Mouse (Mus musculus) heart, embryonic 13.5 days (tissue): ENCODE results near the gene Ndc1. TPM values are rescaled to one million over a fixed set of nuclear protein-coding genes. Genes with fewer than 3 reads are reported as not detected.
"Not testable (repeated sequence)": the region's sequence is repeated elsewhere in the genome, so short reads cannot be mapped to it uniquely, and the experiment has no call there.

ENCODE experiments used
- ATAC-seq: fragments of 200-750 bp; cut with Nextera tagmentation; 2 replicates; pipeline ENCODE4 v1.8.0; 2017; ENCODE audit warnings: moderate TSS enrichment; ENCODE audit not compliant: insufficient number of reproducible peaks, low FRiP score, low TSS enrichment; ENCODE audit errors: extremely low read depth
- H3K27ac ChIP-seq: fragments of 300-500 bp; sonication (generic); replicated peaks from 2 replicates; pipeline ENCODE4 v1.5.1; 2015; ENCODE audit warnings: moderate library complexity, mild to moderate bottlenecking, inconsistent platforms
- H3K27me3 ChIP-seq: fragments of 300-500 bp; sonication (generic); replicated peaks from 2 replicates; pipeline ENCODE4 v1.6.1; 2015; ENCODE audit warnings: mild to moderate bottlenecking, inconsistent platforms
- H3K36me3 ChIP-seq: fragments of 300-500 bp; sonication (generic); 2 replicates; pipeline ENCODE4 v1.6.1; 2015; ENCODE audit warnings: mild to moderate bottlenecking, inconsistent platforms
- H3K4me1 ChIP-seq: fragments of 300-500 bp; sonication (generic); 2 replicates; pipeline ENCODE4 v1.6.1; 2015; ENCODE audit warnings: inconsistent platforms
- H3K4me2 ChIP-seq: fragments of 300-500 bp; sonication (generic); 2 replicates; pipeline ENCODE4 v1.6.1; 2015; ENCODE audit warnings: inconsistent platforms, mild to moderate bottlenecking, moderate library complexity
- H3K4me3 ChIP-seq: fragments of 300-500 bp; sonication (generic); 2 replicates; pipeline ENCODE4 v1.5.1; 2015; ENCODE audit warnings: moderate library complexity, mild to moderate bottlenecking, inconsistent platforms
- H3K9ac ChIP-seq: fragments of 300-500 bp; sonication (generic); 2 replicates; pipeline ENCODE4 v1.6.1; 2015; ENCODE audit warnings: inconsistent platforms, mild to moderate bottlenecking, moderate library complexity
- H3K9me3 ChIP-seq: fragments of 300-500 bp; sonication (generic); 2 replicates; pipeline ENCODE4 v1.6.1; 2016; ENCODE audit warnings: inconsistent platforms
- WGBS: fragments of 180-500 bp; shearing (Covaris S2); methylation state at CpG from one replicate; pipeline ENCODE4 v1.1.7; 2015; ENCODE audit warnings: mixed read lengths; 5-methylcytosine and 5-hydroxymethylcytosine counted together
- polyA plus RNA-seq: library from polyadenylated mRNA; unstranded; fragments of >200 nt; fragmentation: Nextera tagmentation; extraction: Ambion mirVana; gene quantifications from 2 replicates; pipeline ENCODE4 v1.2.1, GENCODE M21; 2015

The Ndc1 gene
- polyA plus RNA-seq, 1 experiment from 2014 or later: 24.8 TPM

DNA sequence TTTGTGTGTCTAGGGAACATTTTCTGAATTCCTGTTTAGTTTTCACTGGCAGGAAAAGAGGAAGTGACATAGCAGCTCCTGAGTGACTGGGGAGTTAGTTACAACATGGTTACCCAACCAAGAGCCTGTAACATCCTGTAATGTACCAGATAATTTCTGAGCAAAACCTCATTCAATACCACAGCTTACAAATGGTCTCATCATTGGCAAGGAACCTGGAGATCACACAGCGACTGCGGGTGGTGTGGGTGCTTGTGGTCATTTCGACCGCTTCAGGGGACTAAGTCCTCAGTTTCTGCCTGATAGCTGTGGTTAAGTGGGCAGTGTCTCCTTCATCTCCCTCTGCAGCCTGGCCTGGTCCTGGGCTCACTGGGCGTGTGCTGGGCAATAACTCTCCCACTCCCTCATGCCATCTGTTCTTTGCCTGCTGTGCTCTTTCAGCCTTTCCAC is 3.4 kb upstream of the Ndc1 start:
- Histone ChIP-seq H3K36me3 (peaks cover 9% of the 10 kb centered on the region), H3K4me1 (peaks cover 10% of the 10 kb centered on the region), H3K9ac (no peak overlapping the region), H3K27me3 (no peaks in the 10 kb centered on the region), H3K9me3 (no peaks in the 10 kb centered on the region), H3K4me2 (no peak overlapping the region), H3K4me3 (no peak overlapping the region), H3K27ac (no peak overlapping the region)
- ATAC-seq: no peak
- 81% methylated on average over 5 of the region's 5 CpGs for WGBS

DNA sequence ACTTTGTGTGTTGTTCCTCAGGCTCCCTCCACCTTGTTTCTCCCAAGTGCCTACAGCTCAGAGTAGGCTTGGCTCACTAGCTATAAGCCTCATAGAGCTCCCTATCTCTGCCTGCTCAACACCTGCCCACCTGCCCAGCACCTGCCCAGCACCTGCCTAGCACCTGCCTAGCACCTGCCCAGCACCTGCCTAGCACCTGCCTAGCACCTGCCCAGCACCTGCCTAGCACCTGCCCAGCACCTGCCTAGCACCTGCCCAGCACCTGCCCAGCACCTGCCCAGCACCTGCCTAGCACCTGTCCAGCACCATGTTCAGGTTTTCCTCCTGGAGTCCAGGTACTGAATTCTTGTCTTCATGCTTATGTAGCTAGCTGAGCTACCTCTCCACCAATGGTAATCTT is 1.2 kb upstream of the Ndc1 start:
- not testable (repeated sequence) for H3K4me2 ChIP-seq, H3K9ac ChIP-seq, H3K27ac ChIP-seq, ATAC-seq, H3K4me3 ChIP-seq, H3K9me3 ChIP-seq, H3K27me3 ChIP-seq
- Histone ChIP-seq H3K36me3 (peaks cover 12% of the 10 kb centered on the region), H3K4me1 (peaks cover 12% of the 10 kb centered on the region)

DNA sequence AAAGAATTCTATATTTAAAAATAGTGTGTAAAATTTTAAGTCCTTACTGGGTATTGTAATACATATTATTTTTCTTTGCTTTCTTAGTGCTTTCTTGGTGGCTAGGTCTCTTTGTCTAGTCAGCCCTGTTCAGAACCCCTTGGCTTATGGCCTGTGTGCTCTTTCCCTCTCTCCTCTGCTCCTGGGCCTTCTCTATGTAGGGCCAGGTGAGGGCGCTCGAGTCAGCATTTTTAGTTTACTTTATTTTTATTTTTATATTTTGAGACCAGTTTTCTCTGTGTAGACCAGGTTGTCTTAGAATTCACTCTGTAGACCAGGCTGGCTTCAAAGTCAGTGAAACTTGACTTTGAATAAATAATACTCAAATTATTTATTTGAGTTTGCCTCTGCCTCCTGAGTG is 4.7 kb downstream of the Ndc1 start:
- Histone ChIP-seq H3K27me3 (no peaks in the 10 kb centered on the region), H3K4me2 (no peak overlapping the region), H3K36me3 (peaks cover 69% of the 10 kb centered on the region), H3K9ac (no peak overlapping the region), H3K4me3 (no peak overlapping the region), H3K4me1 (peaks cover 30% of the 10 kb centered on the region), H3K27ac (no peak overlapping the region), H3K9me3 (no peaks in the 10 kb centered on the region)
- WGBS: 78% methylated on average over 2 of the region's 2 CpGs
- ATAC-seq: no peak

DNA sequence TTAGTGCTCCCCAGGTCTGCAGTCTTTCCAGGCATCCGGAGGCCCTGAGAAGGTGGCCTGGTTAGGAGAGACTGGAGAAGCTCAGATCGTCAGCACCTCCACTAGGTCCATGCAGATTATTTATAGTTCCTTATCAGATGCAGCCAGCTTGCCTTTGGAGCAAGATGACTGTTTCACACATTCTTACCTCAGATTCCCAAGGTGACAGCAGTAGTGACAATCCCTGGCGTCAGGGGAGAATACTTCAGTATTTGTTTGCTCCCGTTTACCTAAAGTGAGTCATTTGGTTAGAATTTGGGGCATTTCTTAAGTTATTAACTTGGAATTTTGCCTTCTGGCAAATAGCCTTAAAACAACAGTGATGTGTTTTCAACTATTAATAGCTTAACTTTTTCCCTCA is 7.1 kb downstream of the Ndc1 start:
- Histone ChIP-seq H3K9ac (no peak overlapping the region; the same call in 1 of the 2 replicates), H3K27ac (peak overlapping the region; percentile 58), H3K27me3 (no peaks in the 10 kb centered on the region), H3K4me2 (peak overlapping the region; percentile 24), H3K4me1 (peaks cover 19% of the 10 kb centered on the region), H3K9me3 (no peaks in the 10 kb centered on the region), H3K4me3 (no peak overlapping the region), H3K36me3 (peaks cover 84% of the 10 kb centered on the region)
- ATAC-seq: no peak
- WGBS: 19% methylated on average over 4 of the region's 4 CpGs

DNA sequence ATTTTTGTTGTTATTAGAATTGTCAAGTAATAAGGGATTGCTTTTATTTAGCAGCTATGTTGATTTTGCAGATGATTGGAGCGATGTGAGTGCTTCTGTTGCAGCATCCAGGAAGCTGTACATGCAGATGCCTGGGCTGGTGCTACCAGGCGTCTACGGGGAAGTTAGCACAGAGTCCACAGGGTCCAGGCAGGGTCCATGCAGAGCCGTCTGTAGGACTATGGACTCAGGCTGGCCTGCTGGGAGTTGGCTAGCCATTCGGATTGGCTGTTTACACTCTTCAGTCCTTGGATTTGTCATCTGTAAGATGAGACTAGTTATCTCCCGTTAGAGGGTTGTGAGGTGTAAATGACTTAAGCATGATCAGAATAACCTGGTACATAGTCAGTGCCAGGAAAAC is 11.4 kb downstream of the Ndc1 start:
- 81% methylated on average over 6 of the region's 6 CpGs for WGBS
- H3K9me3 ChIP-seq: no peaks in the 10 kb centered on the region
- no peak for ATAC-seq
- no peak overlapping the region for H3K27ac ChIP-seq
- H3K36me3 ChIP-seq: peaks cover 87% of the 10 kb centered on the region
- H3K9ac ChIP-seq: no peak overlapping the region
- no peak overlapping the region for H3K4me3 ChIP-seq
- H3K4me1 ChIP-seq: peaks cover 17% of the 10 kb centered on the region
- no peaks in the 10 kb centered on the region for H3K27me3 ChIP-seq
- H3K4me2 ChIP-seq: no peak overlapping the region

DNA sequence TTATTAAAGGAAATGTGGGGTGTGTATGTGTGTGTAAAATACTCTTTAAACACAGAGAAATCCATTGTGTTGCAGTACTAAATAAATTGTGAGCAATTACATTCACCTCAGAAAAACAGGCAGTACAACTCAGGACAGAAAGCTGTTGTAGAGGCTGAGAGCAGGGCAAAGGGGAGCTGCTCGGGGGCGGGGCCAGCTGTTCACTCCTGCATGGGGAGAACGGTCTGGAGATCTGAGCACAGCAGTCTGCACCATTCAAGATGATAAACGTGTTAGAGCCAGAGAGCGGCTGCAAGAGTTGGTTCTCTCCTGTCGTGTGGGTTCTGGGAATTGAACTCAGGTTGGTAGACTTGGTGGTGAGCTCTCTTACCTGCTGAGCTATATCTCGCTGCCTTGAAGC is 13.3 kb downstream of the Ndc1 start:
- Histone ChIP-seq H3K4me1 (no peaks in the 10 kb centered on the region), H3K4me3 (no peak overlapping the region), H3K4me2 (no peak overlapping the region), H3K9me3 (no peaks in the 10 kb centered on the region), H3K27ac (no peak overlapping the region), H3K36me3 (peaks cover 88% of the 10 kb centered on the region), H3K9ac (no peak overlapping the region), H3K27me3 (no peaks in the 10 kb centered on the region)
- 76% methylated on average over 7 of the region's 7 CpGs for WGBS
- ATAC-seq: no peak

DNA sequence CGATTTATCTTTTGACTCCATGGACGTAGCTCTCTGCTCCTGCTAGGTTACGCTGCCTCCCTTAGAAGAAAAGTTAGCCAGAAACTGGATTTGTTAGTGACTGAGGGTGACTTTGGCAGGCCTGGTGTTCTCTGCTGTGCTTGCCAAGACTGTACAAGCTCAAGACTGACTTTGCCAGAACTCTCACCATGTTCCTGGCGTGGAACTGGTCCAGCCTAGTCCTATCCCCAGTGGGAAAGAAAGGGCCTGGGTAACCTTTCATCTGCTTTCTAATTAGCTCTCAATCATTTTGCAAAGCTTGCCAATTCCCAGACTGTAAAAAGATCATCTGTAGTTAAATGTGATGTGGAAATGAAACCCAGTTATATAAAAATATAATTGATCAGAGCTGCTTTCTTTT is 19.5 kb downstream of the Ndc1 start:
- no peak for ATAC-seq
- H3K4me1 ChIP-seq: no peaks in the 10 kb centered on the region
- no peaks in the 10 kb centered on the region for H3K9me3 ChIP-seq
- WGBS: 94% methylated on average over 4 of the region's 4 CpGs
- no peak overlapping the region for H3K4me3 ChIP-seq
- H3K4me2 ChIP-seq: no peak overlapping the region
- H3K36me3 ChIP-seq: peaks cover 98% of the 10 kb centered on the region
- H3K27ac ChIP-seq: no peak overlapping the region
- no peaks in the 10 kb centered on the region for H3K27me3 ChIP-seq
- no peak overlapping the region for H3K9ac ChIP-seq

DNA sequence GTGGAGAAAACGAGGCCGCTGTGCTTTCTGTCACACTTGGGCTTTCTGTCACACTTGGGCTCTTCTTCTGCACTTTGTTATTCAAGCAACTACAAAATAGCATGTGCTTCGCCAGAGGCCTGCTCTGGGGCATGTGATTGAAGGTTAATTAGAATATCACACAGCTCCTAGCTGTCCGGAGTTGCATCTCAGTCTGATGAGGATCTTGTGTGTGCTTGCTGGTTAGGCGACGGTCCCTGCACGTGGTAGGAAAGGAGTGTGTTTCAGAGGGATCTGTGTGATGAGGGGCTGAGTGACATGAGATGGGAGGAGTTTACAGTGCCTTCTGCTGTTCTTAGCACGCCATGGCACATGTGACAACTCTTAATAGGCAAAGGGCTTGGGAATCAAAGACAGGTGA is 19.9 kb downstream of the Ndc1 start:
- no peaks in the 10 kb centered on the region for H3K9me3 ChIP-seq
- H3K36me3 ChIP-seq: peaks cover 98% of the 10 kb centered on the region
- no peak overlapping the region for H3K27ac ChIP-seq
- ATAC-seq: no peak
- H3K4me2 ChIP-seq: no peak overlapping the region
- no peaks in the 10 kb centered on the region for H3K27me3 ChIP-seq
- H3K9ac ChIP-seq: no peak overlapping the region
- 91% methylated on average over 8 of the region's 8 CpGs for WGBS
- H3K4me3 ChIP-seq: no peak overlapping the region
- no peaks in the 10 kb centered on the region for H3K4me1 ChIP-seq

DNA sequence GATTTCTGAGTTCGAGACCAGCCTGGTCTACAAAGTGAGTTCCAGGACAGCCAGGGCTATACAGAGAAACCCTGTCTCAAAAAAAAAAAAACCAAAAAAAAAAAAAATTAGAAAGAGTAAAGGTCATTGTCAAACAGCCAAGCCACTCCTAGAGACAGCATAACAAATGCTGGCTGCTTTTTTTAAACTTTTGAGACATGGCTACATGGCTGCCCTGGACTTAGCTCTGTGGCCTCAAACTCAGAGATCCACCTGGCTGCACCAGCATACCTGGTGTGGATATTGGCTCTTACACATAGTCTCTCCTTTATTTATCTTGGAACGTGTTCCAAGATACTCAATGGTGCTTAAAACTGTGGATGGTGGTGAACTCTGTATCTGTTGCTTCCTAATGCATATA is 20.7 kb downstream of the Ndc1 start:
- Histone ChIP-seq H3K27me3 (no peaks in the 10 kb centered on the region), H3K27ac (no peak overlapping the region), H3K9me3 (no peaks in the 10 kb centered on the region), H3K4me2 (no peak overlapping the region), H3K4me3 (no peak overlapping the region), H3K4me1 (no peaks in the 10 kb centered on the region), H3K36me3 (peaks cover 98% of the 10 kb centered on the region), H3K9ac (no peak overlapping the region)
- no peak for ATAC-seq
- WGBS: 80% methylated on average over 2 of the region's 2 CpGs

DNA sequence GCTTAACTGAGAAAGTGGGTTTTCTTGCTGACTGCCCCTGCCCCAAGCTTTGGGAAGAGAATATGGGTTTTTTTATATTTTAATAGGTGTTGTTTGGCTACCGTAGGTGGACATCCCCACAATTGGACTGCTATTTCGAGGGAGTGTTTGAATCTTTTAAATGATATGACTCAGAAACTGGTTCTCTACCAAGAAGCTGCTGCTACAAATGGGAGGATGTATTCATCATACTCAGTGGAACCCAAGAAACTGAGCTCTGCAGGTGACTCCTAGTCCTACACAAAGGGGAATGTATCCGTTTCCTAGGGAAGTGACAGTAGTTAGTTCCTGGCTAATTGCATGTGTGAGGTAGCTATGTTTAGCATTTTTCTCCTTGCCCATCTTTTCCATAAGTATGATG is 21.8 kb downstream of the Ndc1 start:
- no peak overlapping the region for H3K4me2 ChIP-seq
- ATAC-seq: no peak
- H3K36me3 ChIP-seq: peaks cover 99% of the 10 kb centered on the region
- no peak overlapping the region for H3K9ac ChIP-seq
- H3K27ac ChIP-seq: no peak overlapping the region
- H3K4me3 ChIP-seq: no peak overlapping the region
- no peaks in the 10 kb centered on the region for H3K27me3 ChIP-seq
- H3K9me3 ChIP-seq: no peaks in the 10 kb centered on the region
- no peaks in the 10 kb centered on the region for H3K4me1 ChIP-seq
- WGBS: 94% methylated on average over 3 of the region's 3 CpGs

DNA sequence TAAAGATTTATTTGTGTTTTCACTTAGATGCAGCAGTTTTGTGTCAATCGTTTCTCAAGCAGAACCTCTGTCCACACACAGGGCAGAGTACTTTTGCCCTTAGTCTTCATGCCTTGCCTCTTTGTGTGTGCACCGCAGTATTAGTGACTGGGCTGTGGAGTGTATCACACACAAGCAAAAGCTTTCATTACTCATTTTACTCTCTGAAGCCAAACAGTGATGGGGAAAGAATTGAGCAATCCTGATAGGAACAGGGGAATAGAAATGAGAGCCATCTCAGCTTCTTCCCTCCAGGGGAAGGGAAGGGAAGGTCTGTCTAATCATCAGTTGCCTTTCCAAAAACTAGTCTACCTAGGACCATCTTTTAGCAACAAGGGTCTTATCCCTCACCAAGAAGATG is 26.2 kb downstream of the Ndc1 start:
- H3K4me3 ChIP-seq: no peak overlapping the region
- H3K9me3 ChIP-seq: no peaks in the 10 kb centered on the region
- ATAC-seq: no peak
- H3K27me3 ChIP-seq: no peaks in the 10 kb centered on the region
- H3K4me1 ChIP-seq: no peaks in the 10 kb centered on the region
- H3K27ac ChIP-seq: no peak overlapping the region
- no peak overlapping the region for H3K4me2 ChIP-seq
- no peak overlapping the region for H3K9ac ChIP-seq
- 91% methylated on average over 2 of the region's 2 CpGs for WGBS
- peaks cover 99% of the 10 kb centered on the region for H3K36me3 ChIP-seq

DNA sequence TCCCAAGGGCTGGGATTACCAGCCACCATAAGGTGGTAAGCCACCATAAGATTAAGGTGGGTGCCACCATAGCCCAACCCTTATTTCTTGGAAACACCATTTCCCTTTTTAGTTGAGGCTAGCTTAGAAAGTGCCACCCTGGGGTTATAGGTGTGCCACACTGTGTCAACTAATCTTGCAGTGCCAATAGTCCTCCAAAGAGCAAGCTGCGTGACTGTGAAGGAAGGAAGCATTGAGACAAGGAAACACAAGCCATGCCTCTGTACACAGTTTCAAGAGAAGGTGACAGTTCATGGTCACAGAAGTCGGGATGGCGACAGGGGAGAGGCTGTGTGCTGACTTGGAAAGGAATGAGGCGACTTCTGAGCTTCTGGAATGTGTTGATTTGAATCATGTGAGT is 52.6 kb downstream of the Ndc1 start:
- ATAC-seq: no peak
- H3K27ac ChIP-seq: no peak overlapping the region
- H3K4me3 ChIP-seq: no peak overlapping the region
- no peak overlapping the region for H3K4me2 ChIP-seq
- H3K36me3 ChIP-seq: peaks cover 28% of the 10 kb centered on the region
- peaks cover 19% of the 10 kb centered on the region for H3K27me3 ChIP-seq
- H3K9ac ChIP-seq: no peak overlapping the region
- no peaks in the 10 kb centered on the region for H3K9me3 ChIP-seq
- peaks cover 9% of the 10 kb centered on the region for H3K4me1 ChIP-seq
- 62% methylated on average over 4 of the region's 4 CpGs for WGBS
